Mouse (Mus musculus) olfactory bulb, adult 2 months (tissue): ENCODE results near the gene Echdc3.

Experiments
- CTCF ChIP-seq: fragments of 200-500 bp; IDR thresholded peaks from 2 replicates; pipeline ENCODE4 v1.5.1; 2012; ENCODE audit warnings: low read depth, mild to moderate bottlenecking, low read length, moderate library complexity; ENCODE audit not compliant: insufficient read depth
- POLR2A ChIP-seq: fragments of 200-500 bp; IDR thresholded peaks from 2 replicates; pipeline ENCODE4 v1.6.1; 2012; ENCODE audit warnings: mild to moderate bottlenecking, low read depth, low read length, moderate library complexity; ENCODE audit not compliant: insufficient read depth

DNA sequence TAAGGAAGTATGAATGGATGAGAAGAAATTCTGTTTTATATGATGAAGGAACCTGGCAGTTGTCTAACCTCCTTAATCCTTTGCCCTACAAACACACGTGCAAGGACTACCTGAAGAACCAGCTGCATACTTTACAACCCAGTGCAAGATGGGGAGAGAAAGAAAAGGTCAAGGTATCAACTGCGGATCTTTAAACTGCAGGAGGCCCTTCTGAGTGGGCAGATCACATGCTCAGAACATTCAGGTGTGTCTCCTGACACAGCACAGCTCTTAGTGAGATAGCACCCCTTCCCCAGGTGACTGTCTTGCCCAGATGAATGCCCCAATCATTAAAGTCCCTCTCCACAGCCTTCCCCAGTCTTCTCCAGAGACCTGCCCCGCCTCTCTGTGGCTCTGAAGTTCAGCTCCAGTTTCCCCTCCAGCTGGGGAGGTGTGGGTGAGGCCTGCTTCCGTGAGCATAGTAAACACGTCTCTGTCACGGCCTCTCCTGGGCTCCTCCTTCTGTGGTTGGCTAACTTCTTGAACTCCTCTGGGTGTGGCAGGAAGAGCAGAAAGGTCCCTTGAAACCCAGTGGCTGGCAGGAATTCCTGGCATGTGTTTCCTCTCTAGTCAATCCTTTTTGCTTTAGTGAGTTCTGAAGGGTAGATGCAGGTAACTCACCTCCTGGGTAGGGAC lies 50.3 kb downstream of the Echdc3 start:
- no peak for TF ChIP-seq POLR2A
- TF ChIP-seq CTCF, result no peak
